Mouse (Mus musculus) right cerebral cortex, adult 2 months (tissue): ENCODE results near the gene Pik3r2.

Source experiments
- DNase-seq, 2 experiments: peaks; one replicate each; pipeline ENCODE4 v3.0.0; 2021 to 2022; ENCODE audit warnings: low spot score in 2 of 2

Gene Pik3r2

GRCm38 (mm10) chr8:70742176-70742575 is 34.3 kb downstream of the Pik3r2 start:
- no peak for DNase-seq

- DNase-seq: no peak
Observed at GRCm38 (mm10) chr8:70741661-70742060, 34.9 kb downstream of the Pik3r2 start.

- DNase-seq: no peak
Observed at GRCm38 (mm10) chr8:70738211-70738610, 38.3 kb downstream of the Pik3r2 start.

GRCm38 (mm10) chr8:70737705-70738104 is 38.8 kb downstream of the Pik3r2 start:
- DNase-seq: no peak

- DNase-seq: no peak
Observed at GRCm38 (mm10) chr8:70730956-70731355, 45.6 kb downstream of the Pik3r2 start.

- DNase-seq: no peak
Observed at GRCm38 (mm10) chr8:70729808-70730475, 46.6 kb downstream of the Pik3r2 start.

GRCm38 (mm10) chr8:70726721-70727120 is 49.8 kb downstream of the Pik3r2 start:
- DNase-seq: no peak

- no peak for DNase-seq
Observed at GRCm38 (mm10) chr8:70725792-70726447, 50.6 kb downstream of the Pik3r2 start.

- DNase-seq: no peak
Observed at GRCm38 (mm10) chr8:70724216-70724615, 52.3 kb downstream of the Pik3r2 start.

- DNase-seq: no peak
Observed at GRCm38 (mm10) chr8:70723486-70724210, 52.9 kb downstream of the Pik3r2 start, which contains the start of gene Pde4c. Gene Pde4c (plus strand): TSS chr8:70723720.

- DNase-seq: no peak
Observed at GRCm38 (mm10) chr8:70721601-70722000, 54.9 kb downstream of the Pik3r2 start.

GRCm38 (mm10) chr8:70720739-70721138 is 55.8 kb downstream of the Pik3r2 start:
- DNase-seq: peak; percentile 85 to 88

- no peak for DNase-seq
Observed at GRCm38 (mm10) chr8:70719796-70720270, 56.7 kb downstream of the Pik3r2 start.

- peak; percentile 51 to 67 for DNase-seq
Observed at GRCm38 (mm10) chr8:70718297-70718696, 58.2 kb downstream of the Pik3r2 start, which contains the start of gene Gm3336. Gene Gm3336 (plus strand): TSS chr8:70718543.
